Mouse (Mus musculus): ENCODE results near the gene Mindy2. TPM values are rescaled to one million over a fixed set of nuclear protein-coding genes. Genes with fewer than 3 reads are reported as not detected.

Gene Mindy2
- total and polyA plus RNA-seq, 2 experiments from 2014 or later: 20.4 to 35.9 TPM

DNA sequence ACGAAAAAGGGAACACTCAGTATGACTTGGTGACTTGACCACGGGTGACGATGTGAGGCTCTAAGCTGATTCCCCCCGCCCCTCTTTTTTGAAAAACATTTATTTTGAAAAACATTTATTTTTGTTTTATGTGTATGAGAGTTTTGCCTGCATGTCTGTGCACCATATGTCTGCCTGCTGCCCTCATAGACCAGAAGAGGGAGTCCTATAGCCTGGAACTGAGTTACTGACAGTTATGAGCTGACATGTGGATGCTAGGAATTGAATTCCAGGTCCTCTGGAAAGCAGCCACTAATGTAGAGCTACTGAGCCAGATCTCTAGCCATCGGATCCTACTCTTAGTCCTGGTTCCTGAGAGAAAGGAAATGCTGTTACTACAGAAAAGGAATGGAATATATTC is 19.0 kb upstream of the Mindy2 start:
- 86% methylated on average over 5 of the region's 5 CpGs for WGBS
- Histone ChIP-seq H3K9me3 (ENCODE audit: low read length) (no peaks in the 10 kb centered on the region), H3K27me3 (ENCODE audit: insufficient read depth, low read length) (no peaks in the 10 kb centered on the region), H3K27ac (no peak overlapping the region), H3K4me2 (ENCODE audit: low read depth, low read length) (no peak overlapping the region), H3K4me3 (ENCODE audit: low read length) (no peak overlapping the region), H3K4me1 (ENCODE audit: insufficient read depth, low read length) (peaks cover 3% of the 10 kb centered on the region; the same call in 1 of the 2 replicates), H3K9ac (replicated peaks; ENCODE audit: low read length) (no peak overlapping the region), H3K36me3 (ENCODE audit: insufficient read depth, low read length) (no peaks in the 10 kb centered on the region)
- ATAC-seq (no peak), DNase-seq (ENCODE audit: low spot score) (no peak)
- TF ChIP-seq CTCF (IDR thresholded peaks at IDR 0.05; ENCODE audit: low read depth): no peak

DNA sequence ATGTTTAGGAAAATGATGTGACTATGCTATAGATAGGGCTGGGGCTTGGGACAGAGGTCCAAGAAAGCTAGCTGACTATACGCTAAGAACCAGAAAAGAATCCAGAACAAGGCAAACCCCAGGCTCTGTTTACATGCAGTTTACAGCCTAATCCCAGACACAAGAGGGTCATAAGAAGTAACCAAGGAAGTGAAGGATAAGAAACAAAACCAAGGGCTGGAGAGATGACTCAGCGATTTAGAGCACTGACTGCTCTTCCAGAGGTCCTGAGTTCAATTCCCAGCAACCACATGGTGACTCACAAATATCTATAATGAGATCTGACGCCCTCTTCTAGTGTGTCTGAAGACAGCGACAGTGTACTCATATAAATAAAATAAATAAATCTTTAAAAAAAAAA is 18.1 kb upstream of the Mindy2 start:
- 81% methylated on average over 4 of the region's 4 CpGs for WGBS
- no peaks in the 10 kb centered on the region for H3K9me3 ChIP-seq (ENCODE audit: low read length)
- H3K9ac ChIP-seq (replicated peaks; ENCODE audit: low read length): no peak overlapping the region
- ATAC-seq (no peak), DNase-seq (ENCODE audit: low spot score) (no peak)
- H3K4me3 ChIP-seq (ENCODE audit: low read length): no peak overlapping the region
- no peaks in the 10 kb centered on the region for H3K27me3 ChIP-seq (ENCODE audit: insufficient read depth, low read length)
- no peaks in the 10 kb centered on the region for H3K36me3 ChIP-seq (ENCODE audit: insufficient read depth, low read length)
- H3K4me1 ChIP-seq (ENCODE audit: insufficient read depth, low read length): no peaks in the 10 kb centered on the region
- H3K27ac ChIP-seq: no peak overlapping the region
- no peak for TF ChIP-seq CTCF (IDR thresholded peaks at IDR 0.05; ENCODE audit: low read depth)
- H3K4me2 ChIP-seq (ENCODE audit: low read depth, low read length): no peak overlapping the region

DNA sequence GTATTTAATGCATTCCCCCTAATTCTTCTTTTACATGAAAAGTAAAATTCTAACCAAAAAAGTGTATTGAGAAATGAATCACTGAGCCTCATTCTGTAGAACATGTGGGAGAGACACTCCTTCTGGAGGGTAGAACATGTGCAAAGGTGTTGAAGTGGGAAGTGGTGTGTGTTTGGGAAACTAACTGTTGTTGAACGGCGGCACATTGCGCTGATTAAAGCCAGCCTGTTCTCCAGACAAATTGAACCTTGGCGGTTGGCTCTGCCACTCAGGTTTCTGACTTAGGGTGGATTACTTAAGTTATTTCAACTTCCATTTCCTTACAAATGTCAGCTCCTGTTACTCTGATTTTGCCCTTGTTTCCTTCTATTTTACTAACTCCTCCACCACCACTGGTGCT is 16.7 kb upstream of the Mindy2 start:
- H3K9me3 ChIP-seq (ENCODE audit: low read length): no peaks in the 10 kb centered on the region
- 95% methylated on average over 4 of the region's 4 CpGs for WGBS
- TF ChIP-seq CTCF (IDR thresholded peaks at IDR 0.05; ENCODE audit: low read depth): no peak

DNA sequence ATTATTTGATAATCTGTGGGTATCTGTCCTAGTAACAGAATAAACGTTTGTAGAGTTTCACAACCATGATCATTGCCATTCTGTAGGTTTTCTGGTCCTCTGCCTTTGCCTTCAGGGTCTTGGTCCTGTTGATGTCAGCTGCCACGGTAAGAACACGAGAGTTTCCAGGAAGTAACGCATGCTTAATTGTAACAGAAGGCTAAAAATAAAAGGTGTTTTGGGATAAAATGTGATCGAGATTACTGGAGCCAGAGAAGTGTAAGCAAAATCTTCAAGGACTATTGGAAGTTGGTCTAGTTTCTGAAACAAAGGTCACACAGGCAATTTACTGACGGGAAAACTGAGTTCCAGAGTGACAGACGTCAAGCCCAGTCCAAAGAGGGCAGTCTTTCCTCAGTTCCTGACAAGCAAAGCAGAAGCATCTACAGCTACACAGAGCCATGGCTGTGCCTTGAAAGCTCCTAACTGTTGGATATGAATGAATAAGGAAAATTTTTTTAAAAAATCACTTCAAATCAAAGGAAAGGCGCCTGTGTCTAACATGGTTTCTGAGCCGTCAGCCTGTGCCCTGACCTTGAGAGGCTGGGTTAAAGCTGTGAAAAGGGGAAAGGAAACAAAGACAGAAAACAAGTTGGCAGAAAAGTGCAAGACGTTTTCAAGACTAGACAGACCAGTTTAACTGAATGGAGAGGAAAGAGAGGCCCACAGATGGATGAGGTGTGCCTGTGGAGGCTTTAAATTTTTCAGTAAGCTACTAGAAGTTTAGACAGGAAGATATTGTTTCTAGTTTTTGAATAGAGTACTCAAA is 15.0 kb upstream of the Mindy2 start:
- Histone ChIP-seq H3K9me3 (ENCODE audit: low read length) (no peaks in the 10 kb centered on the region), H3K4me1 (ENCODE audit: insufficient read depth, low read length) (no peaks in the 10 kb centered on the region), H3K27ac (no peak overlapping the region), H3K27me3 (ENCODE audit: insufficient read depth, low read length) (no peaks in the 10 kb centered on the region), H3K9ac (replicated peaks; ENCODE audit: low read length) (no peak overlapping the region), H3K4me3 (ENCODE audit: low read length) (no peak overlapping the region), H3K4me2 (ENCODE audit: low read depth, low read length) (no peak overlapping the region), H3K36me3 (ENCODE audit: insufficient read depth, low read length) (no peaks in the 10 kb centered on the region)
- DNase-seq (ENCODE audit: low spot score) (peak; percentile 27), ATAC-seq (no peak)
- peak; percentile 47 for TF ChIP-seq CTCF (IDR thresholded peaks at IDR 0.05; ENCODE audit: low read depth)
- WGBS: 53% methylated on average over 10 of the region's 10 CpGs

More for the DNA sequence above, 16.7 kb upstream of the Mindy2 start:
- Histone ChIP-seq H3K9ac (replicated peaks; ENCODE audit: low read length) (no peak overlapping the region), H3K4me2 (ENCODE audit: low read depth, low read length) (no peak overlapping the region), H3K4me3 (ENCODE audit: low read length) (no peak overlapping the region), H3K4me1 (ENCODE audit: insufficient read depth, low read length) (no peaks in the 10 kb centered on the region), H3K36me3 (ENCODE audit: insufficient read depth, low read length) (no peaks in the 10 kb centered on the region), H3K27ac (no peak overlapping the region), H3K27me3 (ENCODE audit: insufficient read depth, low read length) (no peaks in the 10 kb centered on the region)
- DNase-seq (ENCODE audit: low spot score) (no peak), ATAC-seq (no peak)

DNA sequence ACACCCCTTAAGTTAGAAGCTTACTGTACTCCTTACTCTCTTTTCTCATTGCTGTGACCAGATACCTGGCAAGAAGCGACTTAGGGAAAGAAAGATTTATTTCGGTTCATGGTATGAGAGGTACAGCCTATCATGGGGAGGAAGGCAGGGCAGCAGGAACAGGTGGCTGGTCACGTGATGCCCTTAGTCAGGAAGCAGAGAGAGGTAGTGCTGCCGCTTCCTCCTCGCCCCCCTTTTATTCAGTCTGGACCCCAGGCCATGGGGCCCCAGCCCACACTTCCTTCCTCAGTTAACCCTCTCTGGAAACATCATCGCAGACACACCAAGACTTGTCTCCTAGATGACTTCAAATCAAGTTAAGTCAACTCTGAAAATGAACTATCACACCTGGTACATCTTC is 14.3 kb upstream of the Mindy2 start:
- H3K9me3 ChIP-seq (ENCODE audit: low read length): no peaks in the 10 kb centered on the region
- H3K4me1 ChIP-seq (ENCODE audit: insufficient read depth, low read length): no peaks in the 10 kb centered on the region
- no peak overlapping the region for H3K4me2 ChIP-seq (ENCODE audit: low read depth, low read length)
- no peak for DNase-seq (ENCODE audit: low spot score)
- WGBS: 82% methylated on average over 6 of the region's 6 CpGs
- H3K9ac ChIP-seq (replicated peaks; ENCODE audit: low read length): no peak overlapping the region
- no peak overlapping the region for H3K27ac ChIP-seq
- no peaks in the 10 kb centered on the region for H3K27me3 ChIP-seq (ENCODE audit: insufficient read depth, low read length)
- no peak for ATAC-seq
- no peaks in the 10 kb centered on the region for H3K36me3 ChIP-seq (ENCODE audit: insufficient read depth, low read length)
- H3K4me3 ChIP-seq (ENCODE audit: low read length): no peak overlapping the region
- TF ChIP-seq CTCF (IDR thresholded peaks at IDR 0.05; ENCODE audit: low read depth): no peak

DNA sequence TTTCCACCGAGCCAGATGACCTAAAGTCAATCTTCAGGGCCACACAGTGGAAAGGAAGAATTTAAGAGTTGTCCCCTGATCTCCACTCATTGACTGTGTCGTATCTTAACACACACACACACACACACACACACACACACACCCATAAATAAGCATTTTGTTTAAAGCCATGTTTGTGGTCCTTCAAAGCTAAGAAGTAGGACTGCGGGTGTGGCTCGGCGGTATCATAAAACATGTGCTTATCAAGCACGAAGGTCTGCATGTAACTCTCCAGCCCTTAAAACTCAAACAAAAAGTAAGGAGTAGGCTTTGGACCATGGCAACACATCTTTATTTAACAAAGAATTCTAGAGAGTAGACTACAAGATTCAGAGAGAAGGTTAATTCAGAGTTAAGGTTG is 13.4 kb upstream of the Mindy2 start:
- H3K27me3 ChIP-seq (ENCODE audit: insufficient read depth, low read length): no peaks in the 10 kb centered on the region
- no peak overlapping the region for H3K9ac ChIP-seq (replicated peaks; ENCODE audit: low read length)
- 94% methylated on average over 6 of the region's 6 CpGs for WGBS
- ATAC-seq: no peak
- no peak for TF ChIP-seq CTCF (IDR thresholded peaks at IDR 0.05; ENCODE audit: low read depth)
- H3K4me3 ChIP-seq (ENCODE audit: low read length): no peak overlapping the region
- H3K9me3 ChIP-seq (ENCODE audit: low read length): no peaks in the 10 kb centered on the region
- H3K4me2 ChIP-seq (ENCODE audit: low read depth, low read length): no peak overlapping the region
- H3K4me1 ChIP-seq (ENCODE audit: insufficient read depth, low read length): no peaks in the 10 kb centered on the region
- DNase-seq (ENCODE audit: low spot score): no peak
- H3K36me3 ChIP-seq (ENCODE audit: insufficient read depth, low read length): no peaks in the 10 kb centered on the region
- no peak overlapping the region for H3K27ac ChIP-seq

DNA sequence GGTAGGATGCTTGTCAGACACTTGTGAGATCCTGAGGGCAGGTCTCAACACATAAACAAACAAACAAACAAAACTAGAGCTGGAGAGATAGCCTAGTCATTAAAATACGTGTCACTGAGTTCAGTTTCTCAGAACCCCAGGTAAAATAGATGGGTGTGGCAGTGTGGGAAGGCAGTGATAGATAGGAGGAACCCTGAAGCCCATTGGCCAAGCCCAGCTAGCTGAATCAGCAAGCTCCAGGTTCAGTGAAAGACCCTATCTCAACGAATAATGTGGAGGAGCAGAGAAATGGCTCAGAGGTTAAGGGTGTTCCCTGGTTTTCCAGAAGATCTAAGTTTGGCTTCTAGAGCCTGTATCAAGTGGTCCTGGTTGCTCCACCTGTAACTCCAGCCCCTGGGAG is 12.2 kb upstream of the Mindy2 start:
- no peak overlapping the region for H3K4me3 ChIP-seq (ENCODE audit: low read length)
- H3K27ac ChIP-seq: no peak overlapping the region
- no peak overlapping the region for H3K9ac ChIP-seq (replicated peaks; ENCODE audit: low read length)
- ATAC-seq: no peak
- no peaks in the 10 kb centered on the region for H3K4me1 ChIP-seq (ENCODE audit: insufficient read depth, low read length)
- H3K4me2 ChIP-seq (ENCODE audit: low read depth, low read length): no peak overlapping the region
- no peaks in the 10 kb centered on the region for H3K36me3 ChIP-seq (ENCODE audit: insufficient read depth, low read length)
- H3K9me3 ChIP-seq (ENCODE audit: low read length): no peaks in the 10 kb centered on the region
- H3K27me3 ChIP-seq (ENCODE audit: insufficient read depth, low read length): no peaks in the 10 kb centered on the region
- no peak for TF ChIP-seq CTCF (IDR thresholded peaks at IDR 0.05; ENCODE audit: low read depth)
- no peak for DNase-seq (ENCODE audit: low spot score)
- 82% methylated on average over 2 of the region's 2 CpGs for WGBS
